Mouse (Mus musculus): ENCODE results near the gene Sostdc1.

DNA sequence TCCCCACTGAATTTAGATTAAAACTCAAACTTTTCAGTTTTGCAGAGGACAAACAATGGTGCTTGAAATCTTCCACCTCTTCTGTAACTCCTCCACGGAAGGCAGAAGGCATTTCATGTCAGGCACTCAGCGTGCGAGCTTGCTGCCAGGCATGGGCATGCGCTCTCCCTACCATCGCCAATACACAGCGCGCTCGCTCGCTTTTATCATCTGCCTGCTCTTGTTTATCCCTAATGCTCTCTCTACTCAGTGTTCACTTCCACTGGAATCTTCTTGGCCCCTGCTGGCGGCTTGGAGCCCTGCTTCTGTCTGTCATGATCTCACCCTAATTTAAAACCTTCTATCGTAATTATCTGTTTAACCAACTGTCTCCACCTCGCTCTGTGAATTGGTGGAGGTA is 11.6 kb upstream of the Sostdc1 start:
- no peak for TF ChIP-seq CTCF (IDR thresholded peaks at IDR 0.05; ENCODE audit: borderline replicate concordance, extremely low read depth, insufficient read depth, insufficient read length)
- TF ChIP-seq POLR2A (IDR thresholded peaks at IDR 0.05; ENCODE audit: borderline replicate concordance, extremely low read depth, insufficient read depth, insufficient read length, poor library complexity, severe bottlenecking), result no peak
